Mouse (Mus musculus): ENCODE measurements around the gene Onecut1.

Gene Onecut1

GRCm38 (mm10) chr9:74861561-74861980 lies at the start of gene Onecut1:
Onecut1 (plus strand) TSS chr9:74861921.
- DNase-seq (ENCODE audit: extremely low spot score, low read depth, low spot score) = no peak

- no peak for DNase-seq (ENCODE audit: extremely low spot score, low read depth, low spot score)
These were observed 41.8 kb upstream of the Onecut1 start for GRCm38 (mm10) chr9:74819736-74820511.

- no peak for DNase-seq (ENCODE audit: extremely low spot score, low read depth, low spot score)
These were observed 36.6 kb upstream of the Onecut1 start for GRCm38 (mm10) chr9:74825102-74825501.

GRCm38 (mm10) chr9:74829206-74829605 lies 32.5 kb upstream of the Onecut1 start:
- DNase-seq (ENCODE audit: extremely low spot score, low read depth, low spot score) = no peak

- DNase-seq (ENCODE audit: extremely low spot score, low read depth, low spot score) = no peak
These were observed 18.8 kb upstream of the Onecut1 start for GRCm38 (mm10) chr9:74842890-74843289.

GRCm38 (mm10) chr9:74846867-74847830 lies 14.6 kb upstream of the Onecut1 start:
- DNase-seq (ENCODE audit: extremely low spot score, low read depth, low spot score) = no peak

GRCm38 (mm10) chr9:74848411-74849194 lies 13.1 kb upstream of the Onecut1 start:
- no peak for DNase-seq (ENCODE audit: extremely low spot score, low read depth, low spot score)

GRCm38 (mm10) chr9:74849195-74849978 lies 12.3 kb upstream of the Onecut1 start:
- no peak for DNase-seq (ENCODE audit: extremely low spot score, low read depth, low spot score)

- no peak for DNase-seq (ENCODE audit: extremely low spot score, low read depth, low spot score)
These were observed 11.5 kb upstream of the Onecut1 start for GRCm38 (mm10) chr9:74849979-74850780.

- DNase-seq (ENCODE audit: extremely low spot score, low read depth, low spot score) = no peak
These were observed 11.0 kb upstream of the Onecut1 start for GRCm38 (mm10) chr9:74850781-74851145.

- DNase-seq (ENCODE audit: extremely low spot score, low read depth, low spot score) = no peak
These were observed 10.1 kb upstream of the Onecut1 start for GRCm38 (mm10) chr9:74851601-74852000.

GRCm38 (mm10) chr9:74852361-74852760 lies 9.4 kb upstream of the Onecut1 start:
- DNase-seq (ENCODE audit: extremely low spot score, low read depth, low spot score) = no peak

GRCm38 (mm10) chr9:74853191-74854072 lies 8.3 kb upstream of the Onecut1 start:
- no peak for DNase-seq (ENCODE audit: extremely low spot score, low read depth, low spot score)

GRCm38 (mm10) chr9:74854073-74854591 lies 7.6 kb upstream of the Onecut1 start:
- DNase-seq (ENCODE audit: extremely low spot score, low read depth, low spot score) = no peak

GRCm38 (mm10) chr9:74855446-74855845 lies 6.3 kb upstream of the Onecut1 start:
- DNase-seq (ENCODE audit: extremely low spot score, low read depth, low spot score) = no peak

GRCm38 (mm10) chr9:74856578-74857507 lies 4.9 kb upstream of the Onecut1 start:
- no peak for DNase-seq (ENCODE audit: extremely low spot score, low read depth, low spot score)

- no peak for DNase-seq (ENCODE audit: extremely low spot score, low read depth, low spot score)
These were observed 4.2 kb upstream of the Onecut1 start for GRCm38 (mm10) chr9:74857508-74857840.

Measured in hindlimb bud, embryonic 11.5 days (tissue).